Mouse (Mus musculus): ENCODE measurements around the gene 3110082I17Rik. TPM values are rescaled to one million over a fixed set of nuclear protein-coding genes. Genes with fewer than 3 reads are reported as not detected.

3110082I17Rik gene
- polyA plus RNA-seq, 1 experiment from 2014 or later, result 69.4 TPM

DNA sequence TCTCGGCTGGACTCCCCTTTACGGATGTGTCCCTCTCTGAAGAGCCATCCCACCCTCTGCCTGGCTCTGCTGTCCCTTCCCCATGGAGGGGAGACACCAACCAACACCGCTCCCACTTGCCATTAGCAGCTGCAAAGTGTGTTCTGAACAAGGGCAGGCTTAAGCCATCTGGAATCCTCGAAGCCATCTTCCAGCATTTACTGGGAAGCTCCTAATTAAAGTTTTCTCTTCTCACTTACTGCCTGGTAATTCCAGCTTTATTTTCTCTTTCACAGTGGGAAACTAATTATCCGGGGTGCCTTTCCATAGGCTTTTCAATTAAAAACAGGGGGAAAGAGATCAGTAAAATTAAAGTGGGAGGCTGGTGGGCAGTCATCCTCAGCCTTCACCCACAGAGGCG lies 28.0 kb downstream of the 3110082I17Rik start:
- peaks cover 77% of the 10 kb centered on the region for H3K4me1 ChIP-seq
- no peak overlapping the region for H3K4me3 ChIP-seq
- WGBS, result 24% methylated on average over 6 of the region's 6 CpGs
- no peaks in the 10 kb centered on the region for H3K27me3 ChIP-seq (ENCODE audit: poor library complexity, severe bottlenecking)
- H3K27ac ChIP-seq, result peak overlapping the region; percentile 65
- peaks cover 5% of the 10 kb centered on the region; the same call in 1 of the 2 replicates for H3K36me3 ChIP-seq (replicated peaks)
- no peak for DNase-seq (ENCODE audit: extremely low spot score, low spot score)
- H3K9me3 ChIP-seq, result no peaks in the 10 kb centered on the region

DNA sequence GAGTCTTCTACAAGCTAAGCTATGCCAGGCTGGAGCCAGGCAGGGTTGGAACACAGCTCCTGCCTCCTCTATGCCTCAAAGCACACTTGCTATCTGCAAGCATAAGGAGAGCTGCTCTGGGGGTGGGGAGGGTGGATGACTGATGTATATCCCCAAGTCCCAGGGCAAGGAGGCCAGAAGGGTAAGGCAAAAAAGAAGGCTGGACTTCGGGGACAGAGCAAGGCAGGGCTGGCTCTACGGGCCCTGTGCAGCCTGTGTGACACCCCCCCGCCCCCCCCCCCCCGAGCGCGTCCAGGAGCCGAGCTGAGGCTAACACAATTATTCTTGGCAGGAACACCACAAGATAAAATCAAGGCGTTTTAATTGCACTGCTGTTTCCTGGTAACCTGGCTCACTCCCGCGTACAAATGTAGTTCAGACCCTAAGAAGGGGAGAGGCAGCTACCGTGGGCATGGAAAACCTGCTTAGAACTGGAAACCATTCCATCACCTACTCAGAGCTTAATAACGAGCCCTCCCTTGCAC lies 30.4 kb downstream of the 3110082I17Rik start:
- DNase-seq (ENCODE audit: extremely low spot score, low spot score), result no peak
- Histone ChIP-seq H3K27ac (peak overlapping the region; percentile 33; the same call in 1 of the 2 replicates), H3K9me3 (no peaks in the 10 kb centered on the region), H3K4me1 (peaks cover 62% of the 10 kb centered on the region), H3K36me3 (replicated peaks) (peaks cover 10% of the 10 kb centered on the region), H3K27me3 (ENCODE audit: poor library complexity, severe bottlenecking) (no peaks in the 10 kb centered on the region), H3K4me3 (no peak overlapping the region)
- 73% methylated on average over 12 of the region's 12 CpGs for WGBS

DNA sequence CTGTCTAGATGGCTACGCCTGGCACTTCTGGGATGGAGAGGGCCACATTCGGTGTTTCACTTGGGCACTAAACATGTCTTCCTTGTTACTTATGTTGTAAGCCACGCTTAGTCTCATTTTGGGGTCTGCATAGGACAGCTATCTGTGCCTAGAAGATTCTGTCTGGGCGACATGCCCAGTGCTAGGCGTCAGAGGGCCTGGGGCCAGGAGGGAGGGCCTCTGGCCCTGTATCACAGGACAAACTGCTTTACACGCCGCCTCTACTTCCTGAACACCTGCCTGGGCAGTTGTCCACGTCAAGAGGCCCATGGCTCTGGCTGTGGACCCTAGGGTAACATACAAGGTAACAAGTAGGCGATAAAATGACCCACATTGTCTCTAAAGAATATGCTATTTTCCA lies 32.3 kb downstream of the 3110082I17Rik start:
- Histone ChIP-seq H3K4me1 (peaks cover 52% of the 10 kb centered on the region), H3K27me3 (ENCODE audit: poor library complexity, severe bottlenecking) (no peaks in the 10 kb centered on the region)
- 90% methylated on average over 9 of the region's 9 CpGs for WGBS

DNA sequence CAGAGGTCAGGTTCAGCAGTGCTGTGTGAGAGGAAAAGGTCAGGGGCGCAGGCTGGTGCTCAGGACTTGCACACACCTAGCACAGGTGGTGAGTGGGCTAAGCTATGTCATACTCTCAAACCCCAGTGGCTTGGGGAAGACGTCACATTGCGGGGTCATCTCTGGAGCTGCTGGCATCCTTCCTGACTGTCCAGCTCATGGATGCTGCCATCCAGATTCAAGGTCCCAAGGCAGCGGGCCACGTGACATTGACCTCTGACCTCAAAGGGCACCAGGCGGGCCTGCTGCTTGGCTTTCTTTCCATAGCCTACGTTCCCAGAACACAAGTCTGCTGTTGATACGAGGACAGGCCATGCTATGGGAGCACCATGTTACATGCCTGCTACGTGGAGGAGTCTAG lies 33.3 kb downstream of the 3110082I17Rik start:
- WGBS, result 92% methylated on average over 9 of the region's 9 CpGs
- Histone ChIP-seq H3K4me1 (peaks cover 49% of the 10 kb centered on the region), H3K27me3 (ENCODE audit: poor library complexity, severe bottlenecking) (no peaks in the 10 kb centered on the region), H3K9me3 (no peaks in the 10 kb centered on the region), H3K36me3 (replicated peaks) (peaks cover 10% of the 10 kb centered on the region), H3K27ac (no peak overlapping the region), H3K4me3 (no peak overlapping the region)
- DNase-seq (ENCODE audit: extremely low spot score, low spot score), result no peak

More for the DNA sequence above, 32.3 kb downstream of the 3110082I17Rik start:
- peaks cover 10% of the 10 kb centered on the region for H3K36me3 ChIP-seq (replicated peaks)
- H3K9me3 ChIP-seq, result no peaks in the 10 kb centered on the region
- DNase-seq (ENCODE audit: extremely low spot score, low spot score), result no peak
- no peak overlapping the region for H3K27ac ChIP-seq
- no peak overlapping the region for H3K4me3 ChIP-seq

DNA sequence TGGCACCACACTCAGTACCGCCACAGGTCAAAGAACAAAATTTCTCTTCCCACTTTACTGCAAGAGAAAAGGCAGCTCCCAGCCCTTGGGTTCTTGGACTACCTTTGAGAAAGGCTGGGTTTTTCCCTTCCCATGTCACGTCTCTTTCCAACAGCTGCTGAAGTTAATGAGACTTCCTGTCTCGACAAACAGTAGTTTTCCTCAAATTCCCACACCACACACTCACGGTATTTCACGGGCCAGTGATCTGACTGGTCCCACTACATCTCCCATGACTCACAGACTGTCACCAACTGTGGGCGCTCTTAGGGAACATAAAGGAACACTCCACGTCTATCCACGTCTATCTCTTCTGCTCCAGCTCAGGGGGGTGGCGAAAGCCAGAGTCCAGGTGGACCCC lies 35.1 kb downstream of the 3110082I17Rik start:
- H3K4me1 ChIP-seq, result peaks cover 31% of the 10 kb centered on the region
- H3K9me3 ChIP-seq, result no peaks in the 10 kb centered on the region
- WGBS, result 91% methylated on average over 9 of the region's 9 CpGs
- peaks cover 10% of the 10 kb centered on the region for H3K36me3 ChIP-seq (replicated peaks)
- no peak overlapping the region for H3K27ac ChIP-seq
- DNase-seq (ENCODE audit: extremely low spot score, low spot score), result no peak
- no peak overlapping the region for H3K4me3 ChIP-seq
- no peaks in the 10 kb centered on the region for H3K27me3 ChIP-seq (ENCODE audit: poor library complexity, severe bottlenecking)

DNA sequence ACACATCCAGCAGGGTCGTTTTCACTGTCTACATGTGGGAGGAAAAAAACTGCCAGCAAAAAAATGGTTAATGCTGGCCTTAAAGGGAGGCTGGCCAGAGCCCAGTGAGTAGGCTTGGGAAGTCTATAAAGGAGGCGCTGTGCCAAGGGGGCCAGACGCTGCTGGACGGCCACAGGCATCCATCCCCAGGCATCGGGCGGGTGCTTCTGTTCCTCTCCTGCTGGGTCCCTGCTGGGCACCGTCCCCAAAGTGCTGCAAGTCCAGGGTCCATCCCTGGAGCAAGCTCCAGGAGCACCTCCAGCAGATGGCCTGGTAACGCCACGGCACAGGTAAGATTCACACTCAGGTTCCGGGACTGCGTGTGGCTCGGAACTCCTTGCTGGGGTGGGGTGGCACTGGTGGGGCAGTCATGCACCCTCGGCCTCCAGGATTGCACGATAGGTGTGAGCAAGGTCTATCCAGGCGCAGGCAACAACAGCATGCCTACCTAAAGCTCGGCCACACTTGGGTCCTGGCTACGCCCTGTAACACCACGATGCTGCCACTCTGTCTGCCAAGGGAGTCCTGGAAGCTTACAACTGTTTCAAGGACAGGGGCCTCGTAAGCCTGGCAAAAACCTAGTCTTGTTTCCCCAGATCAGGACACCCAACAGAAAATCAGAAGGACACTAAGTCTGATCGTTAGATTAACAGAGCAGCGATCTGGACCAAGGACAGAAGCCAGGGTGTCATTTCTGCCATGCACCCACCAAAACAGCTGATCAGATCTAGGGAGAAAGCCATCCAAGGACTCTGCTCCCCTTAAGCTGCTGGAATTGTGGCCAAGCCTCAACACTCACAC lies 37.1 kb downstream of the 3110082I17Rik start, which contains the start of gene Gper1:
Gper1 (plus strand) TSS at position 126 of the 840 bp plus-strand sequence.
- no peak within 1 kb of the TSS for H3K4me3 ChIP-seq
- H3K4me1 ChIP-seq, result peaks cover 24% of the 10 kb centered on the region
- H3K27ac ChIP-seq, result peak within 1 kb of the TSS; percentile 53; the same call in 1 of the 2 replicates
- peaks cover 10% of the 10 kb centered on the region for H3K36me3 ChIP-seq (replicated peaks)
- H3K27me3 ChIP-seq (ENCODE audit: poor library complexity, severe bottlenecking), result no peaks in the 10 kb centered on the region
- no peaks in the 10 kb centered on the region for H3K9me3 ChIP-seq
- DNase-seq (ENCODE audit: extremely low spot score, low spot score), result no peak
- WGBS, result 66% methylated on average over 21 of the region's 21 CpGs

DNA sequence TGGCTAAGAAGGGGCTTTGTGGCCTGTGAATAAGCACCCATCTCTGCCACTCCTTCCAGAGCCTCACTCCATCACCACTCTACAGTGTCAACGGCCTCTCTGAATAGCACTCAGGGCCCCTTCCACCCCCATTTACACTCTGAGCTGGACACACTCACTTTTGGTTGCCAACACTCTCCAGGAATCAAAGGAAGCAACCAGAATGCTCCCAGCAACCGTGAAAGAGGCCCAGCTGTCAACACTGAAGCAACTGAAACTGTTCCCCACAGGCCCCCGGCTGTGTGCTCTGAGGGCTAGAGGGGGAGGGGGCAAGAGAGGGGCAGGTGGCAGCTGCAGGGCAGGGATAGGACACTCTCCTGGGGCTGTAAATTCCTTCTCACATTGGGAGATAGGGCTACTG lies 41.7 kb downstream of the 3110082I17Rik start:
- WGBS, result 43% methylated on average over 3 of the region's 3 CpGs
- Histone ChIP-seq H3K4me3 (no peak overlapping the region), H3K27ac (peak overlapping the region; percentile 54), H3K4me1 (peaks cover 27% of the 10 kb centered on the region), H3K27me3 (ENCODE audit: poor library complexity, severe bottlenecking) (no peaks in the 10 kb centered on the region), H3K9me3 (no peaks in the 10 kb centered on the region; the same call in 1 of the 2 replicates), H3K36me3 (replicated peaks) (peaks cover 23% of the 10 kb centered on the region)
- DNase-seq (ENCODE audit: extremely low spot score, low spot score), result no peak

DNA sequence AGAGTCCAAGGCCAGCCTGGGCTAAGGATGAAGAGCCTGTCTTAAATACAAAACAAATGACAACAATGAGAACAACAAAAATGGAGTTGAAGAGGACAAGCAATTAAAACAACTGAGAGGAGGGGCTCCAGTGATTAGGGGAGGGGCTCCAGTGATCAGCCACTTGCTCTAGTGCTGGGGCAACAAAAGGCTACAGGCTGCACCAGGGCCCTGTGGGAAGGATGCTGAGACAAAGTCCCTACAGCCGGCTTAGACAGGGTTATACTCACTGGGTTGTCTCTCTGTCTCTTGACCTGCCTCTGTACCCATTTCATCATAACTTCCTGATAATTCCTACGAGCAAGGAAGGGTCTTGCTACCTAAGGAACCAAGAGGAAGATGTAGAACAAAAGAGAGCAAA lies 42.2 kb downstream of the 3110082I17Rik start:
- Histone ChIP-seq H3K4me3 (no peak overlapping the region), H3K4me1 (peaks cover 22% of the 10 kb centered on the region), H3K27me3 (ENCODE audit: poor library complexity, severe bottlenecking) (no peaks in the 10 kb centered on the region), H3K9me3 (no peaks in the 10 kb centered on the region; the same call in 1 of the 2 replicates), H3K36me3 (replicated peaks) (peaks cover 23% of the 10 kb centered on the region), H3K27ac (peak overlapping the region; percentile 54)
- DNase-seq (ENCODE audit: extremely low spot score, low spot score), result no peak
- WGBS, result 65% methylated on average over 2 of the region's 2 CpGs

DNA sequence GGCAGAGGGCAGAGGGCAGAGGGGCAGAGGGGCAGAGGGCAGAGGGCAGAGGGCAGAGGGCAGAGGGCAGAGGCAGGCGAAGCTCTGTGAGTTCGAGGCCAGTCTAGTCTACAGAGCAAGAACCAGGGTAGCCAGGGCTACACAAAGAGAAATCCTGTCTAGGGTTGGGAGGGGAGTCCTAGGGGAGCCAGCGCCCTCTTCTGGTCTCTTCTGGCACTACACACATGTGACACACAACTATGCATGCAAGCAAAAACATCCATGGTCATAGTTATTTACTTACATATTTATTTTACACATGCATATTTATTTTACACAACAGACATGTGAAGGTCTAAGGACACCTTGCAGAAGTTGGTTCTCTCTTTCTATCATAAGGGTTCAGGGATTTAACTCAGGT lies 42.8 kb downstream of the 3110082I17Rik start:
- H3K27me3 ChIP-seq (ENCODE audit: poor library complexity, severe bottlenecking), result no peaks in the 10 kb centered on the region
- 89% methylated on average over 3 of the region's 3 CpGs for WGBS

DNA sequence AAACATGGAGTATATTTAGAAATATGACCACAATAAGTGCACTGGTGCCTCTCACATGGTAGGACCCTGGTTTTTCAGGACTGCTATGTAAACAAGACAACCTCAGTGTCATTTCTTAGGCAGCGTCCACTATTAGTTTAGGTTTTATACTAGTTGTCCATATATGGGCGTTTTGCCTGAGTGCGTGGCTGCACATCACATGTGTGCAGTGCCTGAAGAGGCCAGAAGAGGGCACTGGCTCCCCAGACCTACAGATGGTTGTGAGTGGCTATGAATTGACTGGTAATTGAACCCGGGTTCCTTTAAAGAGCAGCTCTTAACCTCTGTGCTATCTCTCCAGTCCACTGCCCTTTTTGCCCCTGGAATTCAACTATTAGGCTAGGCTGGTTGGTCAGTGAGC lies 43.4 kb downstream of the 3110082I17Rik start:
- Histone ChIP-seq H3K27ac (no peak overlapping the region), H3K9me3 (no peaks in the 10 kb centered on the region; the same call in 1 of the 2 replicates), H3K27me3 (ENCODE audit: poor library complexity, severe bottlenecking) (no peaks in the 10 kb centered on the region), H3K4me1 (peaks cover 14% of the 10 kb centered on the region), H3K4me3 (no peak overlapping the region), H3K36me3 (replicated peaks) (peaks cover 23% of the 10 kb centered on the region)
- 90% methylated on average over 4 of the region's 4 CpGs for WGBS
- DNase-seq (ENCODE audit: extremely low spot score, low spot score), result no peak

More for the DNA sequence above, 42.8 kb downstream of the 3110082I17Rik start:
- H3K36me3 ChIP-seq (replicated peaks), result peaks cover 23% of the 10 kb centered on the region
- no peaks in the 10 kb centered on the region; the same call in 1 of the 2 replicates for H3K9me3 ChIP-seq
- DNase-seq (ENCODE audit: extremely low spot score, low spot score), result no peak
- no peak overlapping the region for H3K4me3 ChIP-seq
- no peak overlapping the region for H3K27ac ChIP-seq
- peaks cover 16% of the 10 kb centered on the region for H3K4me1 ChIP-seq

DNA sequence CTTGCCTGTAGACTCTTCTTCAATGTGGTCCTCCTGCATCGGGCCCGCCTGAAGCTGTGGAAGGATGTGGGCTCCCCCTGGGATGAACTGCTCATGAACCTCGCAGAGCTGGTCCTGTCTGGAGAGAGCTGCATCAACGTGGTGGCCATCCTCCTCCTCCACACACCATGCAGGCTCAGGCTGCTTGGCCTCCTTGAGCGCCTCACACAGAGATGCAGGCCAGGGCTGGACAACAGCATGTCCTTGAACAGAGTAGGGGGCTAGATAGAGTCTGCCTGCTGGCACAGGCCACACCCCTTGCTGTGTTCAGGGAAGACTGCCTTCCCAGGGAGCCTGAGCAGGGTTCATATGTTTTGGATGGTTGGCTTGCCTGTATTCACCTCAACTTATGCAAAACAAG lies 45.3 kb downstream of the 3110082I17Rik start:
- Histone ChIP-seq H3K4me3 (no peak overlapping the region), H3K4me1 (peaks cover 14% of the 10 kb centered on the region)
- WGBS, result 87% methylated on average over 5 of the region's 5 CpGs

DNA sequence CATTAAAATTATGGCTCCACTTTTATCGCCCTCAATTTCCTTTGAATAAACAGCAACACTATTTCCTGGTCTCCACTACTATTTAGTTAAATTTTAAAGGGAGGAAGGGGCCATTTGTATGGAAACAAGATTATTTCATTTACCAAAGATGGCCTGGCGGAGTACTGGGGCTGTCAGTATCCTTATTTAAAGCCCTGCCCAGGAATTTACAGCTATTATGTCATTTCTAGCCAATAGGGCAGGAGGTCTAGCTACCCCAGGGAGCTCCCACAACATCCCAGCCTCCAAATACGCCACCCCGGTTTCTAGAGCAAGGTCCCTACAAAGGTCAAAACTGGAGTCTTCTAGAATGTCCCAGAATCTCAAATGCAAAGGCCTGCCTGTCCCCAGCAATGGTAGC lies 46.8 kb downstream of the 3110082I17Rik start:
- Histone ChIP-seq H3K4me3 (no peak overlapping the region), H3K27ac (no peak overlapping the region), H3K9me3 (no peaks in the 10 kb centered on the region; the same call in 1 of the 2 replicates), H3K4me1 (peaks cover 6% of the 10 kb centered on the region), H3K36me3 (replicated peaks) (peaks cover 27% of the 10 kb centered on the region), H3K27me3 (ENCODE audit: poor library complexity, severe bottlenecking) (no peaks in the 10 kb centered on the region)
- 91% methylated on average over 4 of the region's 4 CpGs for WGBS
- no peak for DNase-seq (ENCODE audit: extremely low spot score, low spot score)

More for the DNA sequence above, 45.3 kb downstream of the 3110082I17Rik start:
- Histone ChIP-seq H3K27ac (no peak overlapping the region), H3K36me3 (replicated peaks) (peaks cover 23% of the 10 kb centered on the region), H3K9me3 (no peaks in the 10 kb centered on the region; the same call in 1 of the 2 replicates), H3K27me3 (ENCODE audit: poor library complexity, severe bottlenecking) (no peaks in the 10 kb centered on the region)
- no peak for DNase-seq (ENCODE audit: extremely low spot score, low spot score)
